Mouse (Mus musculus): ENCODE results near the gene Igf2r. TPM values are rescaled to one million over a fixed set of nuclear protein-coding genes. Genes with fewer than 3 reads are reported as not detected.

Igf2r gene
- total RNA-seq, 2 experiments from 2014 or later: 24.9 to 25.6 TPM

- intact Hi-C loops (cut with DNase I): no loop called here
These were observed 44.4 kb downstream of the Igf2r start for GRCm38 (mm10) chr17:12724767-12725744.

GRCm38 (mm10) chr17:12723986-12724766 is 45.3 kb downstream of the Igf2r start:
- no peak for DNase-seq (ENCODE audit: extremely low spot score in 1 of 2, low spot score in 2 of 2)
- intact Hi-C loops (cut with DNase I): no loop called here

More at GRCm38 (mm10) chr17:12724767-12725744, 44.4 kb downstream of the Igf2r start:
- peak in 1 of 2 experiments; percentile 65 for DNase-seq (ENCODE audit: extremely low spot score in 1 of 2, low spot score in 2 of 2)

GRCm38 (mm10) chr17:12722622-12723021 is 46.8 kb downstream of the Igf2r start:
- no peak for DNase-seq (ENCODE audit: extremely low spot score in 1 of 2, low spot score in 2 of 2)
- intact Hi-C loops (cut with DNase I): no loop called here

GRCm38 (mm10) chr17:12721118-12721886 is 48.2 kb downstream of the Igf2r start:
- no peak for DNase-seq (ENCODE audit: extremely low spot score in 1 of 2, low spot score in 2 of 2)
- intact Hi-C loops (cut with DNase I): no loop called here

GRCm38 (mm10) chr17:12718251-12718650 is 51.2 kb downstream of the Igf2r start:
- no peak for DNase-seq (ENCODE audit: extremely low spot score in 1 of 2, low spot score in 2 of 2)
- intact Hi-C loops (cut with DNase I): no loop called here

DNA sequence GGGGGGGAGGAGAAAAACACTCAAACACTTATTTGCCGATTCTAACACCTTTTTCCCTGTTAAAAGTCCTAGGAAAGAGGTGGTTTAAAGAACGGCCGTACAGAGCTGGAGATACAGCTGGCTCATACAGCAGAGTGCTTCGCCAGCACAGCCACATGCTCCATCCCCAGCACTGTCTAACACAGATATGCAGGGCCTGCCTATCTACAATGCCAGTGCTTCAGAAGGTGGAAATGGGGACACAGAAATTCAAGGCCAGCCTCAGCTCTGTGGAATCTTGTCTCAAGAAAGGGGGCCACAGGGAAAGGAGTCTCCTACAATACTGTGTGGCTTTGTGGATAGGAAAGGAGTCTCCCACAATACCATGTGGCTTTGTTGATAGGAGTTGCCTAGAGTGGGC is 52.0 kb downstream of the Igf2r start:
- DNase-seq (ENCODE audit: extremely low spot score in 1 of 2, low spot score in 2 of 2): no peak
- intact Hi-C loops (cut with DNase I): no loop called here

- no peak for DNase-seq (ENCODE audit: extremely low spot score in 1 of 2, low spot score in 2 of 2)
- intact Hi-C loops (cut with DNase I): no loop called here
These were observed 54.4 kb downstream of the Igf2r start for GRCm38 (mm10) chr17:12715032-12715431.

DNA sequence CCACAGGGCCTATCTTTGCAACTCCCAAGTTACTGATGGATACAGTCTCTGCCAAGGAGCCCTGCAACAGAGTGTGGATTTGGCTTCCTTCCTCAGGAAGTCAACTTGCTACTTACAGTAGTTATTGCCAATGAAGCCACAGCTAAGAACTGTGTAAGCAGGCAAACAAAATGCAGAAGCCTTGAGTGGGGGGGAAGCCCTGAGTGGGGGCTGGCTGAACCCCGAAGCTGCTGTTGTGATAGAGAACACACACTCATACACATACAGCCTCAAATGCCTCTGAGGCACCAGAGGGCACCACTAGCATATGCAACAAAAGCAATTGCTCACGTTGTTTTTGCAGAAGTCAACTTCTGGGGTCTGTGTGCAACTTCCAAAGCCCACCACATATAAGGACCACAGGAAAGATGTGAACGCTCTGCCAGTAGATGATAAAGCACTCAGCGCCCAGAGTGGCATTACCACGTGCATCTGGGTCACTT is 55.3 kb downstream of the Igf2r start:
- DNase-seq (ENCODE audit: extremely low spot score in 1 of 2, low spot score in 2 of 2): no peak
- intact Hi-C loops (cut with DNase I): no loop called here

GRCm38 (mm10) chr17:12712993-12713392 is 56.5 kb downstream of the Igf2r start:
- no peak for DNase-seq (ENCODE audit: extremely low spot score in 1 of 2, low spot score in 2 of 2)
- intact Hi-C loops (cut with DNase I): no loop called here

DNA sequence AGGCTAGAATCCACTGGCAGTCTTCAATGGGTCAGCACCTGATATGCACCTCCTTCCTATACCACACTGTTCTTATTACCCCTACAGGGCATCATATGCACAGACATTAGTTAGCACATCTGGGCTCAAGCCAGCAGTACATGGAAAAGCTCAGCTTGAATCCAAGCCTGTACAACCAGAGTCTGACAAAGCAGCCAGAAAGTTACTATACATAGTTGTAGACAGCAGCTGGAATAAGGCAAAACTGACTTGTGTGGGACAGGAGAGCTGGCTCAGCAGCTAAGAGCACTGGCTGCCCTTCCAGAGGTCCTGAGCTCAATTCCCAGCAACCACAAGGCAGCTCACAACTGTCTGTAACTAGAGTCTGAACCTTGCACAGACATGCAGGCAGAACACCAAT is 57.3 kb downstream of the Igf2r start:
- intact Hi-C loops (cut with DNase I): no loop called here

DNA sequence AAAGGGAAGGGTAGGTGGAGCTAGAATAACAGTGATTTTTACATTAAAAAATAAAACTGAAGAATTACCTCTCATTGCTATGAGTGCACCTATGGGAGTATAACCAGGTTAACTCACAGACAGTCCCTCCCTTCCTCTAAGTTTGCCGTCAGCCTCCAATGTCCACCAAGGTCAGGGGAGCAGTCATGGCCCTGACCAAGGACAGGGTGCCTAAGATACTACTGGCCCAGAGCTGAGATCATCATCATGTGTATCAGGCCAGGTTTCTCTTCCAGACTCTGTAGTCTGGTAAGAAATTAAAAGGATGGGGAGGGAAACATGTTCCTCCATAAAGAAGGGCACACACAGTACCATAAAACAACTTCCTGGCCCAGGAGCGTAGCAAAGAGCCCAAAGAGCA is 58.5 kb downstream of the Igf2r start:
- intact Hi-C loops (cut with DNase I): no loop called here
- DNase-seq (ENCODE audit: extremely low spot score in 1 of 2, low spot score in 2 of 2): no peak

More for the DNA sequence above, 57.3 kb downstream of the Igf2r start:
- DNase-seq (ENCODE audit: extremely low spot score in 1 of 2, low spot score in 2 of 2): no peak

- DNase-seq (ENCODE audit: extremely low spot score in 1 of 2, low spot score in 2 of 2): no peak
- intact Hi-C loops (cut with DNase I): no loop called here
These were observed 59.2 kb downstream of the Igf2r start for GRCm38 (mm10) chr17:12710050-12710780.

DNA sequence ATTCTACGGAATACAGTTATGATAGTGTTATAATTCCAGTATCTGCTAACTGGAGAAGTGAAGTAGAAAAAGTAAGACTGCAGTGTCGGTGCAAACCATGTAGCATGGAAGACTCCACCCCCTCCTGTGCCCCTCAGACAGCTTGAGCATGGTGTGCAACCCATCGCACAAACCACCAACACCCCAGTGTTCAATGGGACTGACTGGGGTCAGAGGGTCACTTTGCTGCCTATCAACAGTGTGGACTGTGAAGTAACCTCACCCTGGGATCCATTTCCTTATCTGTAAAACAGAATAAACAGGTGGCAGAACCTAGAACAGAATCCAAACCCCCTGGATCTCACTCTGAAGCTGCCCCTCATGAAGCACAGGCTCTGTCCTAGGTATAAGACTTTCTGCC is 61.1 kb downstream of the Igf2r start:
- intact Hi-C loops (cut with DNase I): no loop called here
- DNase-seq (ENCODE audit: extremely low spot score in 1 of 2, low spot score in 2 of 2): no peak

GRCm38 (mm10) chr17:12706590-12707049 is 62.8 kb downstream of the Igf2r start:
- no peak for DNase-seq (ENCODE audit: extremely low spot score in 1 of 2, low spot score in 2 of 2)
- intact Hi-C loops (cut with DNase I): no loop called here

DNA sequence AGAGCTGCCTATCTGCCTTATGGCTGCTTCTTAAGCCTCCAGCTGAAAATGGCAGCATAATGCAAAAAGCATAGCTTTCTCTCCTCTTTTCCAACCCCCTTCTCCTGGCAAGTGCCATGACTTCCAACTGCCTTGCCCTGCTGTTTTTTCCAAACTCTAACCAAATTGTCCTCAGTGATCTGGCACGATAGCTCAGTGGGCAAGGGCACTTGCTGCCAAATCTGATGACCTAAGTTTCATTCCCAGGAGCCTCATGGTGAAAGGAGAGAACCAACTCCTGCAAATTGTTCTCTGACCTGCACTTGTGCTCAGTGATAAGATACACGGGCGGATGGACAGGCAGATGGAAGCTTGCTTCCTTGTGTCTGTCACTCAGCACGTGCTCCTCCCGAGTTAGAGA is 66.6 kb downstream of the Igf2r start:
- intact Hi-C loops (cut with DNase I): no loop called here
- no peak for DNase-seq (ENCODE audit: extremely low spot score in 1 of 2, low spot score in 2 of 2)

- intact Hi-C loops (cut with DNase I): no loop called here
- no peak for DNase-seq (ENCODE audit: extremely low spot score in 1 of 2, low spot score in 2 of 2)
These were observed 69.1 kb downstream of the Igf2r start for GRCm38 (mm10) chr17:12700373-12700772.

- intact Hi-C loops (cut with DNase I): no loop called here
- DNase-seq (ENCODE audit: extremely low spot score in 1 of 2, low spot score in 2 of 2): no peak
These were observed 77.6 kb downstream of the Igf2r start for GRCm38 (mm10) chr17:12691899-12692298.

DNA sequence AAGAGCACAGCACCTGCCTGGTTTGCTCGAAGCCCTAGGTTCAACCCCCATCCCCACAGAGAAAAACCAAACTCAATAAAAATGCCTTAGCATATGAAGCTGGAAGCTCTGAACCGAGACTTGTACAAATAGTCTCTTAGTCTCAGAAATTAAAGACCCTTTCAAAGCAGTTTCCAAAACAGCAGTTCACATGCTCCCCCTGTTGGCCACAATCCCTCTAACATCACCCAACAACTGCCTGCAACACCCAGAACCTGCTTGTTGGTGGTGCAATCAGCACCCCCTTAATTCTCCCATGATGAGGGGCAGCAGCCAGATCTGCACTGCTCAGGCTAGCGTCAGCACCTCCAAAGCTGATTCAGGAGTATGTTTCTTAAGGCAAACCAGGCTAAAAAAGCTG is 79.9 kb downstream of the Igf2r start:
- intact Hi-C loops (cut with DNase I): no loop called here
- peak; percentile 45 to 55 for DNase-seq (ENCODE audit: extremely low spot score in 1 of 2, low spot score in 2 of 2)

All from left cerebral cortex, postnatal 10 days (tissue).